Mouse (Mus musculus): Measurements from ENCODE around the gene Gm13694.
"Not testable (repeated sequence)": the region's sequence is repeated elsewhere in the genome, so short reads cannot be mapped to it uniquely, and the experiment has no call there.

Gene Gm13694

GRCm38 (mm10) chr2:83978633-83979032 is at the start of gene Gm13694:
Gene Gm13694, plus strand, starts transcription at chr2:83978933.
- not testable (repeated sequence) for DNase-seq (ENCODE audit: low read depth, low spot score)

GRCm38 (mm10) chr2:83929478-83930088 is 49.1 kb upstream of the Gm13694 start:
- DNase-seq (ENCODE audit: low read depth, low spot score) = no peak

DNA sequence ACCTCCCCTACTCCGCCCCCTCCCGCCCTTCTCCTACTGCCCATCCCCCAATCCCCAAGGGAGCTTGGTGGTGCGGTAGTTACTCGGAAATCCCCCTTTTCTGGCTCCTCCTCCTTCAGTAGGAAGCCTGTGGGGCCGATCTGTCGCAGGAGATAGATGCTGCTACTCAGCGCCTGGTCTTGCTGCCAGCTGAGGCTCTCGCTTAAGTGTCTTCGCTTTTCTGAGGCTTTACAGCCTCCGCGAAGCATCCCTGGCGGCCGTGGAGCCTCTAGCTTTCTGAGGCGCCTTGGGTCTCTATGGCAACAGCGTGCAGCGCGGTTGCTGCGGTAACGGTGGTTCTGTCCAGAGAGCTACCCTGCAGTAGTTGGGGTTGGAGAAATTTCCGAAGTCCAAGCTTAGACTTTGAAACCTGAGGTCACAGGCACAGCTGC is 37.8 kb upstream of the Gm13694 start, which contains the start of gene Zswim2:
Zswim2 (minus strand) TSS at position 298 of the 431 bp plus-strand sequence.
- DNase-seq (ENCODE audit: low read depth, low spot score) = no peak

- no peak for DNase-seq (ENCODE audit: low read depth, low spot score)
Measured at GRCm38 (mm10) chr2:83941378-83941777, 37.4 kb upstream of the Gm13694 start.

GRCm38 (mm10) chr2:83941792-83942191 is 36.9 kb upstream of the Gm13694 start:
- no peak for DNase-seq (ENCODE audit: low read depth, low spot score)

GRCm38 (mm10) chr2:83955393-83955792 is 23.3 kb upstream of the Gm13694 start, which contains the start of gene Gm13698:
Gene Gm13698, plus strand, starts transcription at chr2:83955693.
- not testable (repeated sequence) for DNase-seq (ENCODE audit: low read depth, low spot score)

DNA sequence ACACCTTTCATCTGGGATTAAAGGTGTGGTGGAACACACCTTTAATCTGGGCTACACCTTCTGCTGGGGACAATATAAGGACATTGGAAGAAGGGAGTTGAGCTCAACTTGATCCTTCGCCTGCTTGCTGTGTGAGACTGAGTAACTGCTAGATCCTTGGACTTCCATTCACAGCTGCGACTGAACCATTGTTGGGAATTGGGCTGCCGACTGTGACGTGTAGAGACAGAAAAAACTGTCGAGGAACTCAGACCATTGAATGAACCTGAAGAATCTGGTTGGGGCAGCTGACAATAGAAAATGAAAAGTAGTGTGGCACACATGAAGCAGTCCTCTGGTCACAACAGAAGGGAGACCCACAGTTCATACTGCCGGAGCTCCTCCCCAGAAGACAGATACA is 17.5 kb upstream of the Gm13694 start, which contains the start of gene Gm13693:
Gm13693 (plus strand) TSS at position 301 of the 400 bp plus-strand sequence.
- not testable (repeated sequence) for DNase-seq (ENCODE audit: low read depth, low spot score)

GRCm38 (mm10) chr2:83967013-83967412 is 11.7 kb upstream of the Gm13694 start, which contains the start of gene Gm13695:
Gene Gm13695, plus strand, starts transcription at chr2:83967313.
- DNase-seq (ENCODE audit: low read depth, low spot score) = not testable (repeated sequence)

- DNase-seq (ENCODE audit: low read depth, low spot score) = not testable (repeated sequence)
Measured at GRCm38 (mm10) chr2:83972823-83973222, 5.9 kb upstream of the Gm13694 start, which contains the start of gene Gm13696. Gene Gm13696, plus strand, starts transcription at chr2:83973123.

- not testable (repeated sequence) for DNase-seq (ENCODE audit: low read depth, low spot score)
Measured at GRCm38 (mm10) chr2:83984443-83984842, 5.7 kb downstream of the Gm13694 start, which contains the start of gene Gm13697. Gene Gm13697, plus strand, starts transcription at chr2:83984743.

GRCm38 (mm10) chr2:83990253-83990652 is 11.5 kb downstream of the Gm13694 start, which contains the start of gene Gm13691:
Gene Gm13691, plus strand, starts transcription at chr2:83990553.
- DNase-seq (ENCODE audit: low read depth, low spot score) = not testable (repeated sequence)

DNA sequence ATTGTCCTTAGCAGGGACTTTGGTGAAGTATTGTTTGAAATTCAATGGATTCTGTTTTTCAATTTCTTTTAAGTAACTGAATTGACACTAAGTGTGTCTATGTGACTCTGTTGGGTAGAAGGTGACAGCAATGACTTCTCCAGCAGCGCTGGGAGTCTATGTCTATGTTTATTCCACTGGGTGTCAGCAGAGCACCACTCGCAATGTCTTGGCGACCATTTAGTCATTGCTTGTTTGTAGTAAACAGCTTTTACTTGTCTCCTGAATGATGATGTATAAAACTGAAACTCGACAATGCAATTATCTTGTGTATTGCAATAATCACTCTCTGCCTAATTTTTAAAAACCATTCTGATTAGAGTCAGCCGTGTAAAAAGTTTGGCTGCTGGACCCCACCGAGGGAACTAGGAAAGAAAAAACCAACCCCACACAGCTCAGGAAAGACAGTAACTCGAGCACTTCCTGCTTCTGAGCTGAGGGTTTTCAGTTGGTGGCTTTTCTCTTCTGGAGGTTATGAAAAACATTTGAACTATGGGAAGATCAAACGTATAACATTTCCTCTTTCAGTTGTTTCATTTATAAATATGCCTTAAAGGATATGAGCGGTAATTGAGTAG is 15.0 kb downstream of the Gm13694 start:
- DNase-seq (ENCODE audit: low read depth, low spot score) = not testable (repeated sequence)

- DNase-seq (ENCODE audit: low read depth, low spot score) = not testable (repeated sequence)
Measured at GRCm38 (mm10) chr2:83994526-83994925, 15.8 kb downstream of the Gm13694 start.

- no peak for DNase-seq (ENCODE audit: low read depth, low spot score)
Measured at GRCm38 (mm10) chr2:84008913-84009312, 30.2 kb downstream of the Gm13694 start.

DNA sequence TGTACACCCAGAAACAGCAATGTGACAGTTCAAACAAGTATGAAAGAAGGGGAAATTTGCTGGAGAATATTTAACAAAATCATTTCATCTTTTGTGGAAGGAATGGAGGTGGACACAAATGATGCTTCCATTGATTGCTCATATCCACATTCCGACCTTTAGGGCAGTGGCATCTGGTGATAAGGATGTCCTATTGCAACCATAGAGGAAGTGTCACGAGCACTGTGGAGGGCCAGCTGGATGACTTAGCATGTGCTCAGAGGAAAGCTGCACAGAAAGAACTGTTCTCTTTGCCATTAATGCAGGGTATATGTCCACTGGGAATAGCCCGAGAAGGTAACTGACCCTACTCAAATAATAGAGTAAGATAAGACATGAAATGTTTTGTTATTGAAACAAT is 31.1 kb downstream of the Gm13694 start:
- DNase-seq (ENCODE audit: low read depth, low spot score) = no peak

DNA sequence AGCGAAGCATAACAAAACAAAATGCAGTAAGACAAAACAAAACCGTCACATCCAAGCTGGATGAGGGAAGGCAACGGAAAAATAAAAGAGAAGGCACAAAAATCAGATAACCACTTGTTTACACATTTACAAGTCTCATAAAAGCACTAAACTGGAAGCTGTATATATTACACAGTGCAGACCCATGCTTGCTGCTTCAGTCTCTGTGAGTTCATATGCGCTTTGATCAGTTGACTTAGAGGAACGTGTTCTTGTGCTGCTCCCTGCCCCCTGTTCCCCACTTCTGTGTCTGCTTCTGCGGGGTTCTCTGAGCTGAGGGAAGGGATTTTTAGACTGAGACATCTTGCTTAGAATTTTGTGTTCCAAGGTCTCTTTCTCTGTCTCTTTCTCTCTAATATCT is 35.8 kb downstream of the Gm13694 start:
- no peak for DNase-seq (ENCODE audit: low read depth, low spot score)

GRCm38 (mm10) chr2:84016291-84016690 is 37.6 kb downstream of the Gm13694 start:
- not testable (repeated sequence) for DNase-seq (ENCODE audit: low read depth, low spot score)

DNA sequence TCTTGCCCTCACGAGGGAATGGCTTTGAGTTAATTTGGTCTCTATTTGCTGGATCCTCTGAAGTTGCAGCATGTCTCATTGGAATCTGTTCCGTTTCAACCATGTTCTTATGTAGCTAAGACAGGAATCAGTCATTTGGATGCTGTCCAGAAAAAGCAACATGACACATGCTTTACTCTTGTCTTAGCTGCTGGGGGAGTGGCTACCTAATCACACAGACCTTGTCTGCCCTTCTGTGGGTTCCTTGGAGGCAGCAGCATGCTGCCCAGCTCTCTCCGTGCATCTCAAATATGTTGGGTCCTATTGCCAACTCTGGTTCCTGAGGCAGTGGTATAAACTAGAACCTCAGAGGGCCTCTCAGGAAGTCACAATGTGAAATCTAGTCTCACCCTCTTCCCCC is 39.6 kb downstream of the Gm13694 start:
- no peak for DNase-seq (ENCODE audit: low read depth, low spot score)

DNA sequence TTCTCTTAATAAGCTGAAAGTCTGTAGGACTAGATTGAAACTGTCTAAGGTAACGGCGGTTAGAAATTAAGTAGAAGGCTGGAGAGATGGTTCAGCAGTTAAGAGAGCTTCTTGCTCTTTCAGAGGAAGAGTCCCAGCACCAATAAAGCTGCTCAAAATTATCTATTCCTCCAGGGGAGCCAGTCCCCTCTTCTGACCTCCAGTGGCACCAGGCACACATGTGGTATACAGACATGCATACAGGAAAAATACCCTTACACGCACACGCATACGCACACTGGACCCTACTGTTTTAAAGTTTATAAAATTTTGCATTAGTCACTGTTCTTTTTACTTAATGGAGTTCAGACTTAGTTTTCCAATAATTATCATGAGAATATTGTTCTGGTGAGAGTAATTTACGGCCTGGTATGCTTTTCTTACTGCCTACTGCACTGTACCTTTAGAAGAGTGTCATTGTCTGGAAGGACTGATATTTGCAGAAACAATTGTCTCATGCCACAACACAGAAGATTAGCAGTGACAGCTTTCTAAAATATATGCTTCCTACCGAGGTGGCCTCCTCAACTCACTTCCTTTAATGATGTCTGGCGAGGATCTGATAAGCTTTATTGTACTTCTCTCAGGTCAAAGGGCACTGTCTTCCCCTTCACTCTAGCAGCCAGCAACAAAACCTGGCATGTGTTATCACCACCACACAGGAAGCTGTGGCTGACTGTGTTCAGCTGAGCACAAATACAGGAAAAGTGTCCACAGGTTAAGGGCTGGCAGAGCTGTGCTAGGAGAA is 41.0 kb downstream of the Gm13694 start:
- DNase-seq (ENCODE audit: low read depth, low spot score) = no peak

- no peak for DNase-seq (ENCODE audit: low read depth, low spot score)
Measured at GRCm38 (mm10) chr2:84021930-84022329, 43.2 kb downstream of the Gm13694 start.

DNA sequence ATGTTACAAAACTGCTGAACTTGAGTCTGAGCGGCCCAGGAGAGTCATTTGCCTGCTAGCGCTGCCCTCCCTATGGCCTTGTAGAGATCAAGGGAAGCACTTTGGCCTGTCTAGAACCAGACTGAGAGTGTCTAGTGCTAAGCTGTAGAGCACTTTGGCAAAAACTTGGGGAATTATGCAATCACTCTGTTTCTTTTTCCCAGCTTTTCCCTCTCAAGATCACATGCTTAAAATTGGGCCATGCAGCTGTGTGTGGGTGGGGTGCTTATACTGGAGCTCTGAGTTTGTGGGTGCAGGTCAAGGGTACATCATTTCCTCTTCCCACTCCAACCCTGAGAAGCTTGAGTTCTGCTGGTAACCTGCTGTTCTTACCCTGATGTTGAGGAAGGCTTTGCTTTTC is 44.2 kb downstream of the Gm13694 start:
- DNase-seq (ENCODE audit: low read depth, low spot score) = no peak

GRCm38 (mm10) chr2:84023319-84023718 is 44.6 kb downstream of the Gm13694 start:
- no peak for DNase-seq (ENCODE audit: low read depth, low spot score)
